8 mouse cellular contexts compared by ENCODE assay signal in the genomic region with DNA sequence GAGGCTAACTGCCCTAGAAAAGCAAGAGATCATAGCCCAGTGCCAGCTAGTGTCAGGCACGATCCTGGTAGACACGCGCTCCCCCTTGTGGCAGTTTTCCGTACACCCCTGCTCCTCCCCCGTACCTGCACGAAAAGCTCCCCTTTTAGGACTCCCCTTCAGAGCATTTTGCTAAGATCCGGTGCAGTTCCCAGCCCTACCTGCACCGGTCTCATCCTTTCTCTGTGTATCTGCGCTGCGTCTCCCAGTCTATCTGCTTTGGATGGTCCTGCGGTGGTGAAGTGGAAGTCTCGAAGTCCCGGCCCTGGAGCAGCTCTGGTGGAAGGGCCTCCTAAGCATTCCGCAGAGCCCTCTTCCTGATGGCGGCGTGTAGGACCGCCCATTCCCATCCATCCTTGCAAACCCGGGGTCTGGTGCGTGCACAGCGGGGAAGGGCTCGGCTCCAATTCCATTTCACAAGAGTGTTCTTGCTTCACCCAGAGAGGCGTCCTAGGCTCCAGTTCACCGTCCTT. TPM values are rescaled to one million over a fixed set of nuclear protein-coding genes. Genes with fewer than 3 reads are reported as not detected.
DNase-seq lines count a peak whose midpoint lies in the region; ATAC-seq lines count a peak whose summit lies in the region.

A gene (minus strand): TSS at position 383 of the 512 bp plus-strand sequence.

- peak within 1 kb of the TSS; percentile 48 for H3K4me3 ChIP-seq in hindbrain, embryonic 13.5 days

- H3K9me3 ChIP-seq in hindbrain, embryonic 13.5 days: no peaks in the 10 kb centered on the region

- no peaks in the 10 kb centered on the region for H3K27me3 ChIP-seq in hindbrain, embryonic 13.5 days

- ATAC-seq in hindbrain, embryonic 13.5 days (ENCODE audit: low FRiP score): peak; percentile 89

- H3K4me2 ChIP-seq in hindbrain, embryonic 13.5 days: peak within 1 kb of the TSS; percentile 61

- H3K9ac ChIP-seq in hindbrain, embryonic 13.5 days: peak within 1 kb of the TSS; percentile 67

- WGBS in hindbrain, embryonic 13.5 days: under 1% methylated on average over 23 of the region's 23 CpGs

- no peaks in the 10 kb centered on the region for H3K36me3 ChIP-seq in hindbrain, embryonic 13.5 days

- H3K27ac ChIP-seq in hindbrain, embryonic 13.5 days: peak within 1 kb of the TSS; percentile 83

- peaks cover 12% of the 10 kb centered on the region for H3K4me1 ChIP-seq in hindbrain, embryonic 13.5 days (replicated peaks)

- peak; percentile 94 for DNase-seq in NIH3T3 (ENCODE audit: low read depth)
- peak; percentile 95 to 98 for DNase-seq in cerebellum, postnatal 10 days
- peak; percentile 75 to 86 for DNase-seq in frontal cortex, postnatal 14 days (ENCODE audit: low spot score in 2 of 2)
- peak; percentile 90 to 96 for DNase-seq in layer of hippocampus, postnatal 25 days (ENCODE audit: extremely low spot score in 1 of 2, low spot score in 1 of 2)
- DNase-seq in lung, postnatal 25 days (ENCODE audit: low spot score): peak; percentile 85
- peak; percentile 88 for DNase-seq in retina, postnatal 1 day
- DNase-seq in urinary bladder, adult 18-20 months (ENCODE audit: low spot score in 2 of 2): peak; percentile 72 to 76

RNA-seq across cellular contexts. Expression of the gene that starts here (rescaled TPM):
- polyA plus RNA-seq in hindbrain, embryonic 13.5 days (2015; fragmentation: Nextera tagmentation; extraction: Ambion mirVana): 14.6 and 16.8 TPM in 2 replicates
- 10 to 100 TPM; 22.4 to 23.5 TPM for total RNA-seq in layer of hippocampus, postnatal 25 days (2021)

Comparison
In these comparisons a context has a peak if more than half of its experiments do, and no peak if none do; other contexts are left out.
1. Peak in every context shown above with its lines: DNase-seq, ATAC-seq, H3K4me3 ChIP-seq and H3K27ac ChIP-seq.